Mouse (Mus musculus): ENCODE data around the gene Klhdc8a. TPM values are rescaled to one million over a fixed set of nuclear protein-coding genes. Genes with fewer than 3 reads are reported as not detected.

Klhdc8a gene
- polyA plus RNA-seq, 1 experiment, result 0.69 TPM

DNA sequence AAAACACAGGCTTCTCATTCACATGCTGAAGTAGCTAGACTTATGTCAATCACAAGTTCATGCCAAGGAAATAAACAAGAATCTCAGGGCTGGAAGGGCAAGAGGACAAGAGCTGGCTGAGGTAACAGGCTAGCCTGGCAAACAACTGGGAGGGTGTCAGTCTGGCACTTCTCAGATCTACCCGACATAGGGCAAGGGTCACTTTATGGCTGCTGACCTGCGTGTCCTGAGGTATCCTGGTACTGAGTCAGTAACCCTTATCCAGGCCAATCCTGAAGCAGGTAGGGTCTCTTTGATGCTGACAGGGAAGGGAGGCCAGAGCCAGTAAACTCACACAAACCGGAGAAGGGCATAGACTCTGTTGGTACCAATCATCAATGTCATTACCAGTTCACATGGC is 30.1 kb downstream of the Klhdc8a start:
- TF ChIP-seq POLR2A (IDR thresholded peaks at IDR 0.05; ENCODE audit: control insufficient read depth, low read depth, low read length) (no peak), CTCF (IDR thresholded peaks at IDR 0.05; ENCODE audit: control insufficient read depth, insufficient read depth, insufficient replicate concordance, low read depth, low read length) (no peak)
- H3K4me3 ChIP-seq (ENCODE audit: control insufficient read depth, low read depth, low read length), result no peak overlapping the region
- no peaks in the 10 kb centered on the region for H3K36me3 ChIP-seq (ENCODE audit: control insufficient read depth, insufficient read depth, low read length)
- no peaks in the 10 kb centered on the region for H3K27me3 ChIP-seq (ENCODE audit: control insufficient read depth, insufficient read depth, low read length)
- H3K27ac ChIP-seq (ENCODE audit: control insufficient read depth, insufficient read depth, low read depth, low read length), result no peak overlapping the region
- H3K4me1 ChIP-seq (ENCODE audit: control insufficient read depth, insufficient read depth, low read length), result peaks cover 2% of the 10 kb centered on the region; the same call in 1 of the 2 replicates

DNA sequence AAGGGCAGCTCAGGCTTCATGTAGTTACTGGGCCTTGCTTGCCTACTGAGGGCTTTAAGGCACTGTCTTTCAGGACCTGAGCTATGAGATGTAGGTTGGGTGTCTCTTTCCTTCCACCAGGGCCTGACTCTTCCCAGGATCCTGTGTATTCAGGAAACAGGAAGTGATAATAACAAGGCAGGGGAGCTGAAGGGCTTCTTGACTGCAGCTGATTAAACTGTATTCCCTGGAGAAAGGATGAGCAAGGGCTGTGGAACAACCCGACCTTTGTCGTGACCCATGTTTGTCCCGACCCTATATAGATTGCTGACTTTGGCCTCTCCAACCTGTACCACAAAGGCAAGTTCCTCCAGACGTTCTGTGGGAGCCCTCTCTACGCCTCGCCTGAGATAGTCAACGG is 31.2 kb downstream of the Klhdc8a start:
- Histone ChIP-seq H3K36me3 (ENCODE audit: control insufficient read depth, insufficient read depth, low read length) (no peaks in the 10 kb centered on the region), H3K27me3 (ENCODE audit: control insufficient read depth, insufficient read depth, low read length) (no peaks in the 10 kb centered on the region), H3K27ac (ENCODE audit: control insufficient read depth, insufficient read depth, low read depth, low read length) (no peak overlapping the region), H3K4me1 (ENCODE audit: control insufficient read depth, insufficient read depth, low read length) (peaks cover 2% of the 10 kb centered on the region; the same call in 1 of the 2 replicates), H3K4me3 (ENCODE audit: control insufficient read depth, low read depth, low read length) (no peak overlapping the region)
- TF ChIP-seq POLR2A (IDR thresholded peaks at IDR 0.05; ENCODE audit: control insufficient read depth, low read depth, low read length) (no peak), CTCF (IDR thresholded peaks at IDR 0.05; ENCODE audit: control insufficient read depth, insufficient read depth, insufficient replicate concordance, low read depth, low read length) (no peak)

DNA sequence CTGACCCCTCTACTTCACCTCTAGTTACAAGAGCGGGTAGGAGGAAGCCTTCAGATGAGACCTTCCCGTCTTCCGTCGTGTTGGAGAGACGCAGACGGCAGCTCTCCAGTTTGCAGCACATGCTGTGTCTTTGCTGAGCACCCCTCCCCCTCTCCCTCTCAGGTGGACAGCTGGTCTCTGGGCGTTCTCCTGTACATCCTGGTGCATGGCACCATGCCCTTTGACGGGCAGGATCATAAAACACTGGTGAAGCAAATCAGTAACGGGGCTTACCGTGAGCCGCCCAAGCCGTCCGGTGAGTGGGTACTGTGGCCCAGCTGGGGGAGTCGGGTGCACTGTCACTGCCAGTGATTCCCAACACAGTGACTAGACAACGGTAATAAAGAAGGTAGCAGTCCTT is 32.0 kb downstream of the Klhdc8a start:
- Histone ChIP-seq H3K36me3 (ENCODE audit: control insufficient read depth, insufficient read depth, low read length) (no peaks in the 10 kb centered on the region), H3K4me1 (ENCODE audit: control insufficient read depth, insufficient read depth, low read length) (peaks cover 6% of the 10 kb centered on the region), H3K27ac (ENCODE audit: control insufficient read depth, insufficient read depth, low read depth, low read length) (no peak overlapping the region)

DNA sequence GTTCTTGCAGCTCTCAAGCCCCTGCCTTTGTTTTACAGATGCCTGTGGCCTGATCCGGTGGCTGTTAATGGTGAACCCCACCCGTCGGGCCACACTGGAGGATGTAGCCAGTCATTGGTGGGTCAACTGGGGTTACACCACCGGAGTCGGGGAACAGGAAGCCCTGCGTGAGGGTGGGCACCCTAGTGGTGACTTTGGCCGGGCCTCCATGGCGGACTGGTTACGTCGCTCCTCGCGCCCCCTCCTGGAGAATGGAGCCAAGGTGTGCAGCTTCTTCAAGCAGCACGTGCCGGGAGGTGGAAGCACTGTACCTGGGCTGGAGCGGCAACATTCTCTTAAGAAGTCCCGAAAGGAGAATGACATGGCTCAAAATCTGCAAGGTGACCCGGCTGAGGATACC is 32.9 kb downstream of the Klhdc8a start:
- Histone ChIP-seq H3K4me3 (ENCODE audit: control insufficient read depth, low read depth, low read length) (no peak overlapping the region), H3K27ac (ENCODE audit: control insufficient read depth, insufficient read depth, low read depth, low read length) (no peak overlapping the region), H3K4me1 (ENCODE audit: control insufficient read depth, insufficient read depth, low read length) (peaks cover 8% of the 10 kb centered on the region), H3K36me3 (ENCODE audit: control insufficient read depth, insufficient read depth, low read length) (no peaks in the 10 kb centered on the region), H3K27me3 (ENCODE audit: control insufficient read depth, insufficient read depth, low read length) (no peaks in the 10 kb centered on the region)
- TF ChIP-seq POLR2A (IDR thresholded peaks at IDR 0.05; ENCODE audit: control insufficient read depth, low read depth, low read length) (no peak), CTCF (IDR thresholded peaks at IDR 0.05; ENCODE audit: control insufficient read depth, insufficient read depth, insufficient replicate concordance, low read depth, low read length) (no peak)

More for the DNA sequence above, 32.0 kb downstream of the Klhdc8a start:
- no peak overlapping the region for H3K4me3 ChIP-seq (ENCODE audit: control insufficient read depth, low read depth, low read length)
- no peak for TF ChIP-seq POLR2A (IDR thresholded peaks at IDR 0.05; ENCODE audit: control insufficient read depth, low read depth, low read length)
- TF ChIP-seq CTCF (IDR thresholded peaks at IDR 0.05; ENCODE audit: control insufficient read depth, insufficient read depth, insufficient replicate concordance, low read depth, low read length), result no peak
- H3K27me3 ChIP-seq (ENCODE audit: control insufficient read depth, insufficient read depth, low read length), result no peaks in the 10 kb centered on the region

DNA sequence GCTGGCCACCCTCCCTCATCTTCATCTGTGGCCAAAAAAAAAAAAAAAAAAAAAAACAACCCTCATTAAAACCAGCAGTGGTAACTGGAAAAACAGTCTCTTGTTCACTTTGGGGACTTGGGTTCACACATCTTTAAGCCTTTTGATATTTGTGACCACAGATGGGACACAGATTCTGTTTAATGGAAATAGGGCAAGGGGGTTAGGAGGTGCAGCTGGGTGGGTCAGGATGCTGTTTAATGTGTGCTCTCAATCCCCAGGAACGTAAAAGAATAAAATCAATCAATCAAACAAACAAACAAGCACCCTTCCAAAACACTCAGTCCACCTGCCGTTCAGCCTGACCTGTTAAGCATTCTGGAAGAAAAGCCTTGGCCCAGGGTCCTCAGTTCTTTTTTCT is 34.8 kb downstream of the Klhdc8a start:
- H3K27ac ChIP-seq (ENCODE audit: control insufficient read depth, insufficient read depth, low read depth, low read length), result no peak overlapping the region
- H3K4me1 ChIP-seq (ENCODE audit: control insufficient read depth, insufficient read depth, low read length), result peaks cover 8% of the 10 kb centered on the region
- no peaks in the 10 kb centered on the region for H3K36me3 ChIP-seq (ENCODE audit: control insufficient read depth, insufficient read depth, low read length)
- no peak overlapping the region for H3K4me3 ChIP-seq (ENCODE audit: control insufficient read depth, low read depth, low read length)
- no peak for TF ChIP-seq POLR2A (IDR thresholded peaks at IDR 0.05; ENCODE audit: control insufficient read depth, low read depth, low read length)
- no peak for TF ChIP-seq CTCF (IDR thresholded peaks at IDR 0.05; ENCODE audit: control insufficient read depth, insufficient read depth, insufficient replicate concordance, low read depth, low read length)
- H3K27me3 ChIP-seq (ENCODE audit: control insufficient read depth, insufficient read depth, low read length), result no peaks in the 10 kb centered on the region

DNA sequence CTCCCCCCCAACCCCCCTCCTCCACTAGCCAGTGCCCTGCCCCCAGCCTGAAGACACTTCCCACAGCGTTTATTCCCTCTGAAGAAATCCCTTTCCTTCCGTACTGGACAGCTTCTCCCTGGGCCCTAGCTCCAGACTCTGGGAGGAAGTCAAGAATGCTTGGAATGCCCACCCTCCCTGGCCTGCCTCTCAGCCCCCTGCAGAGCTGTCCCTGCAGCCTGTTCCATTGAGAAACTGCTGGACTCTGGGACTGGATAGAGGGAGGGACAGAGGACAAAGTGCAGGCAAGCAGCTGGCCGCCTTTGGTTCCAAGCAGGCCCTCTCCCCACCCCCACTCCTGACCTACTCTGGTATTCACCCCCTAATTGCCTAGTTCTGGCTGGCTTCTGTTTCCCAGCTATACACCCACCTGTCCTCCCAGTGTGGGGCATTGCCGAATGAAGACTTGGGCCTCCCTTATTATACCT is 35.3 kb downstream of the Klhdc8a start:
- no peak for TF ChIP-seq CTCF (IDR thresholded peaks at IDR 0.05; ENCODE audit: control insufficient read depth, insufficient read depth, insufficient replicate concordance, low read depth, low read length)
- no peak for TF ChIP-seq POLR2A (IDR thresholded peaks at IDR 0.05; ENCODE audit: control insufficient read depth, low read depth, low read length)
- H3K4me1 ChIP-seq (ENCODE audit: control insufficient read depth, insufficient read depth, low read length), result peaks cover 8% of the 10 kb centered on the region
- peak overlapping the region; percentile 49 for H3K27ac ChIP-seq (ENCODE audit: control insufficient read depth, insufficient read depth, low read depth, low read length)
- H3K4me3 ChIP-seq (ENCODE audit: control insufficient read depth, low read depth, low read length), result no peak overlapping the region
- H3K36me3 ChIP-seq (ENCODE audit: control insufficient read depth, insufficient read depth, low read length), result no peaks in the 10 kb centered on the region
- H3K27me3 ChIP-seq (ENCODE audit: control insufficient read depth, insufficient read depth, low read length), result no peaks in the 10 kb centered on the region

DNA sequence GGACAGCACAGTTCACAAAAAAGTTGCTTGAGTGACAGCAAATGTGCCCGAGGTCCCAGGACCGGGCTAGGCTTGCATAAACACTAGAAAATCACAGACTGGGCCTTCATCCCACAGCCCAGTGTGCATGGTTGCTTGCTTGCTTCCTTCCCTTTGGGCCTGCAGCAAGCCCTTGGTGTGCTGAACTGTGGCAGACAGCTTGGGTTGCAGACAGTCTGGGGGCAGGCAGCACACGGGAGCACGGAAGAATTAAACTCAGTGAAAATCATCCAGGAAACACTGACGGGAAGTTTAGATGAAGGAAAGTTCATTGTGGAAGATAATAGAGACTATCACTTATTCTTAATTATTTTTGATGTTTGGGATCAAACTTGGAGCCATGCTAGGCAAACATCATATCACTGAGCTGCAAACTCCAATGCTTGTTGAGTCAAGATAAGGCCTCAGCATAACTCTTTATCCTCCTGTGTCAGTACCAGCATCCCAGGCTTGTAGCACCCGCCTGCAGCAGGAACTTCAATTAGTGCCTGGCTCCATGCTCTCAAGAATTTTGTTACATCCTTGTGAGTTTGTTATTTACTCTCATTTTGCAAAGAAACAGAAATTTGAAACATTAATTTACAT is 35.9 kb downstream of the Klhdc8a start:
- Histone ChIP-seq H3K4me1 (ENCODE audit: control insufficient read depth, insufficient read depth, low read length) (peaks cover 8% of the 10 kb centered on the region), H3K27me3 (ENCODE audit: control insufficient read depth, insufficient read depth, low read length) (no peaks in the 10 kb centered on the region), H3K36me3 (ENCODE audit: control insufficient read depth, insufficient read depth, low read length) (no peaks in the 10 kb centered on the region), H3K27ac (ENCODE audit: control insufficient read depth, insufficient read depth, low read depth, low read length) (peak overlapping the region; percentile 49), H3K4me3 (ENCODE audit: control insufficient read depth, low read depth, low read length) (no peak overlapping the region)
- TF ChIP-seq POLR2A (IDR thresholded peaks at IDR 0.05; ENCODE audit: control insufficient read depth, low read depth, low read length) (no peak), CTCF (IDR thresholded peaks at IDR 0.05; ENCODE audit: control insufficient read depth, insufficient read depth, insufficient replicate concordance, low read depth, low read length) (no peak)

Data from testis, adult 2 months (tissue).